Mouse (Mus musculus) heart, adult 2 months (tissue): Measurements from ENCODE around the gene Arpc2.

Source experiments
- CTCF ChIP-seq: fragments of 200-600 bp; IDR thresholded peaks from 2 replicates; pipeline ENCODE4 v1.8.1; 2022; ENCODE audit warnings: antibody characterized with exemption, mild to moderate bottlenecking, moderate library complexity
- EP300 ChIP-seq: fragments of 200-500 bp; IDR thresholded peaks from 2 replicates; pipeline ENCODE4 v1.6.1; 2011; ENCODE audit warnings: low read depth, low read length, control low read depth; ENCODE audit not compliant: insufficient read depth

DNA sequence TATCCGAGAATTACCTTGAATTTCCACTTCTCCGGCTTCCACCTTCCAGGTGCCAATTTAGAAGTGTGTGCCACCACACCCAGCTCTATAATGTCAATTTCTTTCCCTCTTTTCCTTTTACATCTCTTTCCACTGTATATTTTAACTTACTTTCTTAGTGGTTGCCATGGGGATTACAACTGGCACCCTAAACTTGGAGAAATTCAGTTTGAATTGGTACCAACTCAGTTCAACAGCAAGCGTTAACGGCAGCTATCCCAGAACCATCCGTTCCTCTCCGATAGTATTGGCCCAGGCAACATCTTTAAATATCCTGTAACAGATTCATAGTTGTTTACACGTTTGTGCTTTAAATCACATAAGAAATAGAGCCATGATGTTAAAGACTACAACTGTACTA lies 16.0 kb upstream of the Arpc2 start:
- no peak for TF ChIP-seq CTCF
- no peak for TF ChIP-seq EP300
